Mouse (Mus musculus) ES-Bruce4 (cell line): Measurements from ENCODE around the gene 0610040J01Rik. TPM values are rescaled to one million over a fixed set of nuclear protein-coding genes. Genes with fewer than 3 reads are reported as not detected.

Source experiments
- H3K27ac ChIP-seq: 2 replicates; pipeline ENCODE4 v1.5.1; 2012; ENCODE audit warnings: low read length, inconsistent platforms; ENCODE audit not compliant: insufficient read depth
- H3K27me3 ChIP-seq: 2 replicates; pipeline ENCODE4 v1.6.1; 2012; ENCODE audit warnings: mild to moderate bottlenecking, low read length, inconsistent platforms; ENCODE audit not compliant: control insufficient read depth, poor library complexity, insufficient read depth, severe bottlenecking
- H3K36me3 ChIP-seq: 2 replicates; pipeline ENCODE4 v1.6.1; 2012; ENCODE audit warnings: inconsistent platforms, mild to moderate bottlenecking, low read length, moderate library complexity; ENCODE audit not compliant: control insufficient read depth, poor library complexity, insufficient read depth, severe bottlenecking
- H3K4me1 ChIP-seq: one replicate; pipeline ENCODE4 v1.8.1; 2011; ENCODE audit warnings: low read length; ENCODE audit not compliant: control insufficient read depth, insufficient read depth
- H3K4me3 ChIP-seq: 2 replicates; pipeline ENCODE4 v1.5.1; 2011; ENCODE audit warnings: low read depth, mild to moderate bottlenecking, low read length
- H3K9ac ChIP-seq: 2 replicates; pipeline ENCODE4 v1.6.1; 2012; ENCODE audit warnings: low read depth, mild to moderate bottlenecking, inconsistent platforms; ENCODE audit not compliant: poor library complexity, severe bottlenecking
- H3K9me3 ChIP-seq: replicated peaks from 2 replicates; pipeline ENCODE4 v1.6.1; 2012; ENCODE audit warnings: mild to moderate bottlenecking, low read length, inconsistent platforms; ENCODE audit not compliant: control insufficient read depth, poor library complexity, insufficient read depth, severe bottlenecking
- CTCF ChIP-seq: IDR thresholded peaks from one replicate; pipeline ENCODE4 v1.8.1; 2011; ENCODE audit warnings: low read depth, low read length
- EP300 ChIP-seq: IDR thresholded peaks from 2 replicates; pipeline ENCODE4 v1.6.1; 2011; ENCODE audit warnings: low read depth, low read length; ENCODE audit not compliant: insufficient read depth
- POLR2A ChIP-seq: IDR thresholded peaks from one replicate; pipeline ENCODE4 v1.8.1; 2011; ENCODE audit warnings: low read length; ENCODE audit not compliant: insufficient read depth
- polyA plus RNA-seq: library from polyadenylated mRNA; stranded (reverse); fragments of >200 nt; gene quantifications from 2 replicates; pipeline ENCODE4 v1.2.4, GENCODE M21; 2011; ENCODE audit warnings: low read depth; ENCODE audit not compliant: missing spikeins, insufficient read depth, insufficient read length

Gene 0610040J01Rik
- polyA plus RNA-seq, 1 experiment = 0.79 TPM

DNA sequence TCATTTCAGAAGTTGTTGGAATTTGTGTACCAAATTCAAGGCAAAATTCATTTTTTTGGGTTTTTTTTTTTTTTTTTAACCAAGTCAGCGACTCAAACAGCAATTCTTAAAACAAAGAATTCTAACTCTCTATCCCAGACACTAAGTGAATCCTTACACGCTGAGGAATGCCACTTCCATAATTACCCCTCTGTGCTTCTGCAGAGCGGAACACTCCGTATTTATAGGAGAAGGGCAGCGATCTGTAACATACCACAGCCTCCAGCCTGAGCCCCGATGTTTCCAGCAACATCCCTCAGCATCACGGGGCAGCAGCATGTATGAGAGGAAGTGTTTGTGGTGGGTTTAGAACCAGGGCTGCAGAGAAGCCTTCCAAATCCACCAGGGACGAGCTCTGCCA, 135.4 kb downstream of the 0610040J01Rik start:
- Histone ChIP-seq H3K36me3 (no peaks in the 10 kb centered on the region), H3K27ac (no peak overlapping the region), H3K9ac (no peak overlapping the region), H3K27me3 (no peaks in the 10 kb centered on the region), H3K4me1 (peaks cover 2% of the 10 kb centered on the region), H3K4me3 (no peak overlapping the region), H3K9me3 (no peaks in the 10 kb centered on the region)
- TF ChIP-seq EP300 = no peak

GRCm38 (mm10) chr5:63949195-63949594, 137.0 kb downstream of the 0610040J01Rik start:
- Histone ChIP-seq H3K4me1 (peaks cover 2% of the 10 kb centered on the region), H3K27me3 (no peaks in the 10 kb centered on the region), H3K27ac (no peak overlapping the region), H3K9me3 (no peaks in the 10 kb centered on the region), H3K36me3 (no peaks in the 10 kb centered on the region), H3K9ac (no peak overlapping the region), H3K4me3 (no peak overlapping the region)
- TF ChIP-seq EP300 = no peak
- TF ChIP-seq CTCF = no peak
- no peak for TF ChIP-seq POLR2A

Other genes starting within 250 kb of the 0610040J01Rik start
- not detected in 2 replicates for gene Nwd2, start 163.3 kb upstream of the 0610040J01Rik start, polyA plus RNA-seq
- 57.1 and 59.5 TPM in 2 replicates for gene Rell1, start 156.5 kb downstream of the 0610040J01Rik start, polyA plus RNA-seq